Mouse (Mus musculus): ENCODE measurements around the gene Rabgap1. TPM values are rescaled to one million over a fixed set of nuclear protein-coding genes. Genes with fewer than 3 reads are reported as not detected.
A peak's percentile ranks its signal among the peaks of the same experiment; 100 is the strongest.

The Rabgap1 gene
- polyA plus RNA-seq (2015; fragmentation: Nextera tagmentation; extraction: Ambion mirVana): 23.3 and 27.2 TPM in 2 replicates

GRCm38 (mm10) chr2:37442611-37443591 lies at the start of gene Rabgap1, which contains the start of the genes Zbtb26 and Zbtb6:
Gene Rabgap1 (plus strand): TSS chr2:37443279.
Gene Zbtb26 (minus strand): TSS chr2:37443135.
Gene Zbtb6 (minus strand): TSS chr2:37443171.
- H3K27ac ChIP-seq (ENCODE audit: low read length): peak within 1 kb of the TSS; percentile 92
- peak within 1 kb of the TSS; percentile 81 for H3K4me3 ChIP-seq (ENCODE audit: low read length)
- no peaks in the 10 kb centered on the region for H3K27me3 ChIP-seq (replicated peaks; ENCODE audit: control insufficient read depth, insufficient read depth, low read length)
- peak; percentile 99 for ATAC-seq
- H3K9ac ChIP-seq (ENCODE audit: low read depth, low read length): peak within 1 kb of the TSS; percentile 91
- H3K4me1 ChIP-seq (ENCODE audit: control insufficient read depth, insufficient read depth, low read length): peaks cover 2% of the 10 kb centered on the region; the same call in 1 of the 2 replicates
- H3K4me2 ChIP-seq (ENCODE audit: low read depth, low read length): peak within 1 kb of the TSS; percentile 65
- WGBS: under 1% methylated on average over 51 of the region's 51 CpGs
- H3K9me3 ChIP-seq (ENCODE audit: control insufficient read depth, low read length): no peaks in the 10 kb centered on the region
- no peaks in the 10 kb centered on the region for H3K36me3 ChIP-seq (ENCODE audit: control insufficient read depth, insufficient read depth, low read length)

- no peak overlapping the region for H3K9ac ChIP-seq (ENCODE audit: low read depth, low read length)
- H3K36me3 ChIP-seq (ENCODE audit: control insufficient read depth, insufficient read depth, low read length): peaks cover 2% of the 10 kb centered on the region
- H3K4me1 ChIP-seq (ENCODE audit: control insufficient read depth, insufficient read depth, low read length): no peaks in the 10 kb centered on the region
- H3K9me3 ChIP-seq (ENCODE audit: control insufficient read depth, low read length): no peaks in the 10 kb centered on the region
- H3K27ac ChIP-seq (ENCODE audit: low read length): no peak overlapping the region
- no peak overlapping the region for H3K4me3 ChIP-seq (ENCODE audit: low read length)
- ATAC-seq: no peak
- WGBS: 60% methylated on average over 1 of the region's 1 CpGs
- no peaks in the 10 kb centered on the region for H3K27me3 ChIP-seq (replicated peaks; ENCODE audit: control insufficient read depth, insufficient read depth, low read length)
- no peak overlapping the region for H3K4me2 ChIP-seq (ENCODE audit: low read depth, low read length)
Measured at GRCm38 (mm10) chr2:37395539-37395938, 47.5 kb upstream of the Rabgap1 start.

- Histone ChIP-seq H3K4me3 (ENCODE audit: low read length) (peak overlapping the region; percentile 96), H3K27ac (ENCODE audit: low read length) (peak overlapping the region; percentile 98), H3K9me3 (ENCODE audit: control insufficient read depth, low read length) (no peaks in the 10 kb centered on the region), H3K4me2 (ENCODE audit: low read depth, low read length) (peak overlapping the region; percentile 63), H3K9ac (ENCODE audit: low read depth, low read length) (peak overlapping the region; percentile 89), H3K4me1 (ENCODE audit: control insufficient read depth, insufficient read depth, low read length) (no peaks in the 10 kb centered on the region), H3K36me3 (ENCODE audit: control insufficient read depth, insufficient read depth, low read length) (no peaks in the 10 kb centered on the region), H3K27me3 (replicated peaks; ENCODE audit: control insufficient read depth, insufficient read depth, low read length) (no peaks in the 10 kb centered on the region)
- 4% methylated on average over 3 of the region's 3 CpGs for WGBS
- ATAC-seq: no peak
Measured at GRCm38 (mm10) chr2:37421903-37422302, 21.2 kb upstream of the Rabgap1 start.

GRCm38 (mm10) chr2:37422306-37423304 lies 20.5 kb upstream of the Rabgap1 start, which contains the start of gene Rc3h2:
Gene Rc3h2 (minus strand): TSS chr2:37422903.
- Histone ChIP-seq H3K4me3 (ENCODE audit: low read length) (peak within 1 kb of the TSS; percentile 96), H3K27me3 (replicated peaks; ENCODE audit: control insufficient read depth, insufficient read depth, low read length) (no peaks in the 10 kb centered on the region), H3K4me1 (ENCODE audit: control insufficient read depth, insufficient read depth, low read length) (no peaks in the 10 kb centered on the region), H3K9me3 (ENCODE audit: control insufficient read depth, low read length) (no peaks in the 10 kb centered on the region), H3K4me2 (ENCODE audit: low read depth, low read length) (peak within 1 kb of the TSS; percentile 63), H3K27ac (ENCODE audit: low read length) (peak within 1 kb of the TSS; percentile 98), H3K9ac (ENCODE audit: low read depth, low read length) (peak within 1 kb of the TSS; percentile 89), H3K36me3 (ENCODE audit: control insufficient read depth, insufficient read depth, low read length) (no peaks in the 10 kb centered on the region)
- under 1% methylated on average over 72 of the region's 75 CpGs for WGBS
- ATAC-seq: peak; percentile 98

GRCm38 (mm10) chr2:37423671-37424070 lies 19.4 kb upstream of the Rabgap1 start:
- no peak for ATAC-seq
- no peak overlapping the region for H3K27ac ChIP-seq (ENCODE audit: low read length)
- WGBS: 57% methylated on average over 3 of the region's 3 CpGs
- H3K9ac ChIP-seq (ENCODE audit: low read depth, low read length): no peak overlapping the region
- no peak overlapping the region for H3K4me2 ChIP-seq (ENCODE audit: low read depth, low read length)
- H3K4me1 ChIP-seq (ENCODE audit: control insufficient read depth, insufficient read depth, low read length): no peaks in the 10 kb centered on the region
- H3K36me3 ChIP-seq (ENCODE audit: control insufficient read depth, insufficient read depth, low read length): 0 out of 2 replicates have a peak, but pooled peaks cover 2% of the 10 kb centered on the region
- no peaks in the 10 kb centered on the region for H3K9me3 ChIP-seq (ENCODE audit: control insufficient read depth, low read length)
- H3K27me3 ChIP-seq (replicated peaks; ENCODE audit: control insufficient read depth, insufficient read depth, low read length): no peaks in the 10 kb centered on the region
- H3K4me3 ChIP-seq (ENCODE audit: low read length): no peak overlapping the region

GRCm38 (mm10) chr2:37430593-37431464 lies 12.2 kb upstream of the Rabgap1 start:
- Histone ChIP-seq H3K9ac (ENCODE audit: low read depth, low read length) (peak overlapping the region; percentile 94), H3K4me3 (ENCODE audit: low read length) (peak overlapping the region; percentile 95), H3K4me2 (ENCODE audit: low read depth, low read length) (peak overlapping the region; percentile 78), H3K4me1 (ENCODE audit: control insufficient read depth, insufficient read depth, low read length) (0 out of 2 replicates have a peak, but pooled peaks cover 2% of the 10 kb centered on the region), H3K9me3 (ENCODE audit: control insufficient read depth, low read length) (no peaks in the 10 kb centered on the region), H3K36me3 (ENCODE audit: control insufficient read depth, insufficient read depth, low read length) (0 out of 2 replicates have a peak, but pooled peaks cover 3% of the 10 kb centered on the region), H3K27ac (ENCODE audit: low read length) (peak overlapping the region; percentile 96), H3K27me3 (replicated peaks; ENCODE audit: control insufficient read depth, insufficient read depth, low read length) (no peaks in the 10 kb centered on the region)
- ATAC-seq: peak; percentile 93
- under 1% methylated on average over 38 of the region's 38 CpGs for WGBS

- Histone ChIP-seq H3K9ac (ENCODE audit: low read depth, low read length) (peak overlapping the region; percentile 94), H3K36me3 (ENCODE audit: control insufficient read depth, insufficient read depth, low read length) (0 out of 2 replicates have a peak, but pooled peaks cover 3% of the 10 kb centered on the region), H3K27ac (ENCODE audit: low read length) (peak overlapping the region; percentile 96), H3K4me1 (ENCODE audit: control insufficient read depth, insufficient read depth, low read length) (0 out of 2 replicates have a peak, but pooled peaks cover 2% of the 10 kb centered on the region), H3K9me3 (ENCODE audit: control insufficient read depth, low read length) (no peaks in the 10 kb centered on the region), H3K4me2 (ENCODE audit: low read depth, low read length) (peak overlapping the region; percentile 78), H3K4me3 (ENCODE audit: low read length) (peak overlapping the region; percentile 95), H3K27me3 (replicated peaks; ENCODE audit: control insufficient read depth, insufficient read depth, low read length) (no peaks in the 10 kb centered on the region)
- peak; percentile 29 for ATAC-seq
- 24% methylated on average over 7 of the region's 7 CpGs for WGBS
Measured at GRCm38 (mm10) chr2:37431609-37432008, 11.5 kb upstream of the Rabgap1 start.

- ATAC-seq: peak; percentile 99
- no peaks in the 10 kb centered on the region for H3K9me3 ChIP-seq (ENCODE audit: control insufficient read depth, low read length)
- WGBS: 7% methylated on average over 38 of the region's 44 CpGs
- no peaks in the 10 kb centered on the region for H3K27me3 ChIP-seq (replicated peaks; ENCODE audit: control insufficient read depth, insufficient read depth, low read length)
- H3K4me2 ChIP-seq (ENCODE audit: low read depth, low read length): peak overlapping the region; percentile 81
- H3K4me3 ChIP-seq (ENCODE audit: low read length): peak overlapping the region; percentile 84
- H3K27ac ChIP-seq (ENCODE audit: low read length): peak overlapping the region; percentile 70
- peaks cover 5% of the 10 kb centered on the region for H3K4me1 ChIP-seq (ENCODE audit: control insufficient read depth, insufficient read depth, low read length)
- peak overlapping the region; percentile 94 for H3K9ac ChIP-seq (ENCODE audit: low read depth, low read length)
- no peaks in the 10 kb centered on the region for H3K36me3 ChIP-seq (ENCODE audit: control insufficient read depth, insufficient read depth, low read length)
Measured at GRCm38 (mm10) chr2:37451667-37452375, 8.7 kb downstream of the Rabgap1 start.

Data from intestine, embryonic 16.5 days (tissue).